Mouse (Mus musculus) right cerebral cortex, postnatal 25 days (tissue): ENCODE results near the gene Abhd14a.

Source experiments
- DNase-seq: peaks from one replicate; pipeline ENCODE4 v3.0.0; 2022

The Abhd14a gene

GRCm38 (mm10) chr9:106410086-106410650, 37.3 kb downstream of the Abhd14a start:
- no peak for DNase-seq

- no peak for DNase-seq
These were observed 38.4 kb downstream of the Abhd14a start for GRCm38 (mm10) chr9:106409096-106409495.

- DNase-seq = no peak
These were observed 40.9 kb downstream of the Abhd14a start for GRCm38 (mm10) chr9:106406443-106407078.

- DNase-seq = no peak
These were observed 42.2 kb downstream of the Abhd14a start for GRCm38 (mm10) chr9:106405275-106405674.

- DNase-seq = peak; percentile 68
These were observed 44.7 kb downstream of the Abhd14a start for GRCm38 (mm10) chr9:106402607-106403375.

GRCm38 (mm10) chr9:106402149-106402548, 45.3 kb downstream of the Abhd14a start:
- no peak for DNase-seq

- no peak for DNase-seq
These were observed 47.7 kb downstream of the Abhd14a start for GRCm38 (mm10) chr9:106399808-106400207.

GRCm38 (mm10) chr9:106398667-106399311, 48.7 kb downstream of the Abhd14a start:
- DNase-seq = no peak

- no peak for DNase-seq
These were observed 49.7 kb downstream of the Abhd14a start for GRCm38 (mm10) chr9:106397733-106398132.

GRCm38 (mm10) chr9:106394649-106395602, 52.6 kb downstream of the Abhd14a start:
- DNase-seq = no peak

GRCm38 (mm10) chr9:106393548-106393947, 53.9 kb downstream of the Abhd14a start:
- DNase-seq = no peak

GRCm38 (mm10) chr9:106392828-106393527, 54.5 kb downstream of the Abhd14a start:
- DNase-seq = no peak
